Mouse (Mus musculus) NIH3T3 (cell line): ENCODE data around the gene Ncf2.
"Not testable (repeated sequence)": the region's sequence is repeated elsewhere in the genome, so short reads cannot be mapped to it uniquely, and the experiment has no call there.

Experiments used
- DNase-seq: peaks from one replicate; pipeline ENCODE4 v3.0.0-alpha.2; 2012; ENCODE audit warnings: low read depth

Ncf2 gene

GRCm38 (mm10) chr1:152799897-152800296 lies at the start of gene Ncf2:
Gene Ncf2, plus strand, starts transcription at chr1:152800194.
- DNase-seq = no peak

- no peak for DNase-seq
These were observed 49.6 kb upstream of the Ncf2 start, which contains the start of gene Apobec4 for GRCm38 (mm10) chr1:152750312-152750965. Gene Apobec4, plus strand, starts transcription at chr1:152750551.

- peak; percentile 59 for DNase-seq
These were observed 38.2 kb upstream of the Ncf2 start for GRCm38 (mm10) chr1:152761791-152762190.

GRCm38 (mm10) chr1:152766032-152766772 lies 33.8 kb upstream of the Ncf2 start, which contains the start of the genes Rgl1 and Arpc5:
Gene Rgl1, minus strand, starts transcription at chr1:152766351.
Gene Arpc5, plus strand, starts transcription at chr1:152766542.
- DNase-seq = peak; percentile 99

GRCm38 (mm10) chr1:152766804-152767748 lies 32.9 kb upstream of the Ncf2 start:
- DNase-seq = peak; percentile 48

GRCm38 (mm10) chr1:152767749-152768488 lies 32.1 kb upstream of the Ncf2 start:
- peak; percentile 95 for DNase-seq

GRCm38 (mm10) chr1:152771016-152771415 lies 29.0 kb upstream of the Ncf2 start:
- no peak for DNase-seq

GRCm38 (mm10) chr1:152774601-152775000 lies 25.4 kb upstream of the Ncf2 start:
- not testable (repeated sequence) for DNase-seq

GRCm38 (mm10) chr1:152779071-152779737 lies 20.8 kb upstream of the Ncf2 start:
- peak; percentile 90 for DNase-seq

GRCm38 (mm10) chr1:152784620-152785019 lies 15.4 kb upstream of the Ncf2 start:
- no peak for DNase-seq

- not testable (repeated sequence) for DNase-seq
These were observed 14.5 kb upstream of the Ncf2 start for GRCm38 (mm10) chr1:152785446-152785845.

GRCm38 (mm10) chr1:152786953-152787352 lies 13.0 kb upstream of the Ncf2 start:
- no peak for DNase-seq

- DNase-seq = no peak
These were observed 11.8 kb upstream of the Ncf2 start for GRCm38 (mm10) chr1:152788121-152788660.

- peak; percentile 59 for DNase-seq
These were observed 9.7 kb upstream of the Ncf2 start for GRCm38 (mm10) chr1:152790254-152790653.

GRCm38 (mm10) chr1:152790821-152791220 lies 9.2 kb upstream of the Ncf2 start:
- no peak for DNase-seq

- no peak for DNase-seq
These were observed 8.7 kb upstream of the Ncf2 start for GRCm38 (mm10) chr1:152791269-152791668.

GRCm38 (mm10) chr1:152792736-152793494 lies 7.1 kb upstream of the Ncf2 start:
- no peak for DNase-seq

- no peak for DNase-seq
These were observed 6.4 kb upstream of the Ncf2 start for GRCm38 (mm10) chr1:152793495-152794130.

GRCm38 (mm10) chr1:152795688-152796255 lies 4.2 kb upstream of the Ncf2 start:
- no peak for DNase-seq
